Mouse (Mus musculus) layer of hippocampus, adult 8-10 months (tissue): ENCODE measurements around the gene Itga6. TPM values are rescaled to one million over a fixed set of nuclear protein-coding genes. Genes with fewer than 3 reads are reported as not detected.
"Not testable (repeated sequence)": the region's sequence is repeated elsewhere in the genome, so short reads cannot be mapped to it uniquely, and the experiment has no call there.

Source experiments
- DNase-seq, 2 experiments: peaks; one replicate each; pipeline ENCODE4 v3.0.0; 2022; ENCODE audit warnings: low spot score in 2 of 2
- total RNA-seq, 4 experiments: library from RNA; stranded (reverse); gene quantifications; 2 replicates each; pipeline ENCODE4 v1.2.4; 2022

The Itga6 gene
- total RNA-seq, result 10 to 100 TPM; 24.9 to 37.5 (median 30.5) TPM

GRCm38 (mm10) chr2:71745610-71746374 is at the start of gene Itga6:
Itga6 (plus strand) TSS chr2:71745616.
- no peak for DNase-seq

GRCm38 (mm10) chr2:71696776-71697175 is 48.6 kb upstream of the Itga6 start:
- no peak for DNase-seq

- no peak for DNase-seq
Measured at GRCm38 (mm10) chr2:71697408-71698336, 47.7 kb upstream of the Itga6 start.

- DNase-seq, result no peak
Measured at GRCm38 (mm10) chr2:71698366-71698765, 47.0 kb upstream of the Itga6 start.

GRCm38 (mm10) chr2:71698942-71699341 is 46.5 kb upstream of the Itga6 start:
- DNase-seq, result no peak

- no peak for DNase-seq
Measured at GRCm38 (mm10) chr2:71701341-71701740, 44.1 kb upstream of the Itga6 start.

GRCm38 (mm10) chr2:71704309-71704708 is 41.1 kb upstream of the Itga6 start:
- DNase-seq, result no peak

GRCm38 (mm10) chr2:71708886-71709285 is 36.5 kb upstream of the Itga6 start:
- no peak for DNase-seq

GRCm38 (mm10) chr2:71711640-71712039 is 33.8 kb upstream of the Itga6 start:
- no peak for DNase-seq

- DNase-seq, result no peak
Measured at GRCm38 (mm10) chr2:71714416-71714815, 31.0 kb upstream of the Itga6 start.

- DNase-seq, result no peak
Measured at GRCm38 (mm10) chr2:71719005-71719386, 26.4 kb upstream of the Itga6 start.

GRCm38 (mm10) chr2:71719387-71720034 is 25.9 kb upstream of the Itga6 start:
- peak in 1 of 2 experiments; percentile 23 for DNase-seq

GRCm38 (mm10) chr2:71720556-71720955 is 24.9 kb upstream of the Itga6 start:
- DNase-seq, result not testable (repeated sequence)

GRCm38 (mm10) chr2:71722913-71723312 is 22.5 kb upstream of the Itga6 start:
- DNase-seq, result no peak

- DNase-seq, result no peak
Measured at GRCm38 (mm10) chr2:71723623-71724022, 21.8 kb upstream of the Itga6 start.

GRCm38 (mm10) chr2:71724028-71724427 is 21.4 kb upstream of the Itga6 start:
- DNase-seq, result no peak

- DNase-seq, result no peak
Measured at GRCm38 (mm10) chr2:71725446-71725845, 20.0 kb upstream of the Itga6 start.

- DNase-seq, result no peak
Measured at GRCm38 (mm10) chr2:71726883-71727676, 18.3 kb upstream of the Itga6 start.

- DNase-seq, result no peak
Measured at GRCm38 (mm10) chr2:71728341-71728740, 17.1 kb upstream of the Itga6 start.

- DNase-seq, result no peak
Measured at GRCm38 (mm10) chr2:71728796-71729195, 16.6 kb upstream of the Itga6 start.
